Mouse (Mus musculus): ENCODE data around the gene Scimp. TPM values are rescaled to one million over a fixed set of nuclear protein-coding genes. Genes with fewer than 3 reads are reported as not detected.

Scimp gene
- polyA plus RNA-seq (2015; fragmentation: Nextera tagmentation; extraction: Ambion mirVana): 0.28 and 0.36 TPM in 2 replicates

DNA sequence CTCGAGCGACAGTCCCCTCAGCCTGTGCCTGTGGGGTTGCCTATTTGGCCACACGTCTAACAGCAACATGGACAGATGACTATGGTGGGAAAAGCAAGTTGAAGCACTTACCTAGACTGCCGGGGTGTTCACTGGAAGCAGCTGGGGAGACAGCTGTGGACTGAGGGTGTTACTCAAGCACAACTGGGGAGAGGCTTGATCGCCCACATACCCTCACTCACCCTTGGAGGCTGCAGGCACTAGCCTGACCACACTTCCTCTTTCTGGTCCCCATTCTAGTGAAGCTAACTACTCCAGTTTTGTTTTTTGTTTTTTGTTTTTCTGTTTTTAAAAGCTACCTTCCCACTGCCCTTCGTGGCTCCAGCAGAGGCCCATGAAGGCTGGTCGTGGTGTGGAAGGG, at the start of gene Scimp:
Gene Scimp (minus strand): TSS at position 222 of the 400 bp plus-strand sequence.

GRCm38 (mm10) chr11:70844559-70845456, 32.4 kb upstream of the Scimp start, which contains the start of gene Rabep1:
TSS of gene Rabep1 (plus strand) at chr11:70844778.

DNA sequence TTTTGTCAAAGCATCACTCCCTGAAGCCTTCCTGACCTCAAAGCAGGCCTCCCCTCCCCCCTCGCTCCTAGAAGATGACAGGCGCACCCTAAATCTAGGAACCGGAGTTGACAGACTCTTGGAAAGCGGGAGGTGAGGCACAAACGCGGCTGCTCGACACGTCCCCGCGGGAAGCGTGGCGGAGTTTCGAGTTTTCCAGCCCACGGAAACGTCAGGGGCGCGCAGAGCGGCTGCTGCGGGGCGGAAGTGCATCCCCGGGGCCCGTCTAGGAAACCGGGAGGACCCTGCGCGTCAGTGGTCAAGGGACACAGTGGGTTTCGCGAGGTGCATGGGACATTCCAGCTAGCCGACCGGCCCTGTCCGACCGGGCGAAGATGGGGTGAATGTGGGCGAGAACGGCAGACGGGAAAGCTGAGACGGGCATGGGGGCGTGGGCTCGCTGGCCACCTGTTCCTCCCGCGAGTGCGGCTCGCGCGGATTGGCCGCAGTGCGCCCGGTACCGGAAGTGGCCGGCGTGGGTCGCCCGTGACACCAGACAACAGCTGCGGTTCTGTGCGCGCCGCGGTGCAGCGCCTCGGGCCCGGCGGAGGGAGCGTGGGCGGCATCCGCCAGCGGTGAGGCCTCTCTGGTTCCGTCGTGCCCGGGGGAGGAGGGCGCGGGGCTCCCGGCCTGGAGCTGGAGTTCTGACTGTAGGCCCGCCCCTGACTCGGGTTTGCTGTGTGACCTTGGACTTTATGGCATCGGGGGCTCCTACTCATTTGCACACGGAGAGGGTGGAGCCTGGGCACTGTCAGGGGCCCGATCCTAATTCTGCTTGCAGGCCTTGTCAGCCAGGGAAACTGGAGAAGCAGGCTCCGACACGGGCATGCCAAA, 48.2 kb downstream of the Scimp start, which contains the start of gene Zfp3:
Gene Zfp3 (plus strand): TSS at position 274 of the 873 bp plus-strand sequence.

Small RNAs within 50 kb of the gene (microRNA-seq; reads per million reads assigned to microRNA genes)
- not detected for gene Gm22760

Other genes with a start within 250 kb of the Scimp start
- 15.4 and 18.3 TPM in 2 replicates for gene Mink1, start 249.7 kb downstream of the Scimp start, polyA plus RNA-seq (2015; fragmentation: Nextera tagmentation; extraction: Ambion mirVana)
- gene 4930544D05Rik, start 196.7 kb downstream of the Scimp start, polyA plus RNA-seq (2015; fragmentation: Nextera tagmentation; extraction: Ambion mirVana): not detected in 2 replicates
- 0.72 and 0.92 TPM in 2 replicates for gene Chrne, start 193.4 kb downstream of the Scimp start, polyA plus RNA-seq (2015; fragmentation: Nextera tagmentation; extraction: Ambion mirVana)
- gene Gp1ba, start 173.5 kb downstream of the Scimp start, polyA plus RNA-seq (2015; fragmentation: Nextera tagmentation; extraction: Ambion mirVana): 0.22 and 0.27 TPM in 2 replicates
- gene Rnf167, start 165.4 kb downstream of the Scimp start, polyA plus RNA-seq (2015; fragmentation: Nextera tagmentation; extraction: Ambion mirVana): 86.8 and 91.5 TPM in 2 replicates
- gene Slc25a11, start 165.1 kb downstream of the Scimp start, polyA plus RNA-seq (2015; fragmentation: Nextera tagmentation; extraction: Ambion mirVana): 162 TPM in 2 replicates
- 622 and 671 TPM in 2 replicates for gene Pfn1, start 157.9 kb downstream of the Scimp start, polyA plus RNA-seq (2015; fragmentation: Nextera tagmentation; extraction: Ambion mirVana)
- 9.6 and 10.6 TPM in 2 replicates for gene Eno3, start 155.4 kb downstream of the Scimp start, polyA plus RNA-seq (2015; fragmentation: Nextera tagmentation; extraction: Ambion mirVana)
- gene Spag7, start 143.2 kb downstream of the Scimp start, polyA plus RNA-seq (2015; fragmentation: Nextera tagmentation; extraction: Ambion mirVana): 134 and 151 TPM in 2 replicates
- gene Camta2, start 124.5 kb downstream of the Scimp start, polyA plus RNA-seq (2015; fragmentation: Nextera tagmentation; extraction: Ambion mirVana): 32.5 and 35.4 TPM in 2 replicates
- 2.2 and 2.5 TPM in 2 replicates for gene Inca1, start 112.4 kb downstream of the Scimp start, polyA plus RNA-seq (2015; fragmentation: Nextera tagmentation; extraction: Ambion mirVana)
- gene Kif1c, start 112.0 kb downstream of the Scimp start, polyA plus RNA-seq (2015; fragmentation: Nextera tagmentation; extraction: Ambion mirVana): 2.2 and 2.5 TPM in 2 replicates
- gene Zfp3, start 48.4 kb downstream of the Scimp start, polyA plus RNA-seq (2015; fragmentation: Nextera tagmentation; extraction: Ambion mirVana): 13.2 and 15.0 TPM in 2 replicates
- 98.5 and 103 TPM in 2 replicates for gene Rabep1, start 32.2 kb upstream of the Scimp start, polyA plus RNA-seq (2015; fragmentation: Nextera tagmentation; extraction: Ambion mirVana)
- 80.3 and 86.6 TPM in 2 replicates for gene Nup88, start 157.4 kb upstream of the Scimp start, polyA plus RNA-seq (2015; fragmentation: Nextera tagmentation; extraction: Ambion mirVana)
- gene Rpain, start 157.6 kb upstream of the Scimp start, polyA plus RNA-seq (2015; fragmentation: Nextera tagmentation; extraction: Ambion mirVana): 68.7 and 70.7 TPM in 2 replicates
- 180 and 197 TPM in 2 replicates for gene C1qbp, start 170.4 kb upstream of the Scimp start, polyA plus RNA-seq (2015; fragmentation: Nextera tagmentation; extraction: Ambion mirVana)
- 8.2 and 9.2 TPM in 2 replicates for gene Dhx33, start 191.9 kb upstream of the Scimp start, polyA plus RNA-seq (2015; fragmentation: Nextera tagmentation; extraction: Ambion mirVana)
- gene Mis12, start 207.0 kb upstream of the Scimp start, polyA plus RNA-seq (2015; fragmentation: Nextera tagmentation; extraction: Ambion mirVana): 15.8 and 17.7 TPM in 2 replicates
- 24.3 and 27.5 TPM in 2 replicates for gene Derl2, start 207.3 kb upstream of the Scimp start, polyA plus RNA-seq (2015; fragmentation: Nextera tagmentation; extraction: Ambion mirVana)
- gene 6330403K07Rik, start 220.9 kb upstream of the Scimp start, polyA plus RNA-seq (2015; fragmentation: Nextera tagmentation; extraction: Ambion mirVana): 736 and 759 TPM in 2 replicates

Measured in neural tube, postnatal 0 days (tissue).